Mouse (Mus musculus): ENCODE measurements around the gene Flvcr2. TPM values are rescaled to one million over a fixed set of nuclear protein-coding genes. Genes with fewer than 3 reads are reported as not detected.

Flvcr2 gene
- polyA plus RNA-seq, 1 experiment from 2014 or later = 0.25 TPM

DNA sequence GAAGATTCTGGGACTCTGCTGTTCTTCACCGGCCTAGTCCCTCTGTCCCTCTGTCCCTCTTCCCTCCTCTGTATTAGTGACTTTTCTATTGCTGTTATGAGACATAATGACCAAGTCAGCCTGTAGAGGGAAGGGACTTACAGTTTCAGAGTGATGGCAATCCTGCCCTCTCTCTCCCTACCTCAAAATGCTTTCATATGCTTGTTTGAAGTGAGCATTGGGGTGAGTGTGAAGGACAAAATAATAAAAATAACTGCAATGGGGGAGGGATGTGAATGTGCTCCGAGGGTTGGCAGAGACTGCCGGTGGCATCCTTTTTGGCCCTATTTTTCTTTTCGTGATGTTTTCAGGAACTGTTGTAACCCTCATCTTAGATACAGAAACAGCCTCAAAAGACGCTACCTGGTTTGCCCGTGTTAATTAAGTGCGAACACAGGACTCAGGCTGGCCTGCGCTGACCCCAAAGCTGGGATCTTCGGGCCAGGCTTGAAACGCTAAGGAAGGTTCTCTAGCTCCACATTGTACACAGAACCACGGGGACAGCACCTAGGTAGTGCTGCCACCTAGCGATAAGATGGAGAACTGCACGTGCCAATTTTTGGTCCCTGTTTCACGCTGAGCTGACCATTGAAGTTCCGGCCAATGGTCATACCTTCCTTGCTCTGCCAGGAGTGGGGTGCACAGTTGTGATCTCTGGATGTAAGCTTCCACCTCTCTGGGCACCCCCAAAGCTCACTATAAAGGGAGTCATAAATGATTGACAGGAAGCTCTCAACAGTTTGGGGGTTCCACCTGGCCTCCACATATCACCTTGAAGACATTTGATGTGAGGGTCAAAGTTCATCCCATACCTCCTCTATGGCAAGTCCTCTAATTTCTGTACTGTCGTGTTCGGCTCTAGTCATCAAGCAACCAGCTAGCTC, 17.1 kb upstream of the Flvcr2 start:
- DNase-seq (ENCODE audit: low spot score) = peak; percentile 45

- no peak for DNase-seq (ENCODE audit: low spot score)
These were observed 16.4 kb upstream of the Flvcr2 start for GRCm38 (mm10) chr12:85729945-85730290.

GRCm38 (mm10) chr12:85736203-85736602, 10.1 kb upstream of the Flvcr2 start:
- DNase-seq (ENCODE audit: low spot score) = no peak

DNA sequence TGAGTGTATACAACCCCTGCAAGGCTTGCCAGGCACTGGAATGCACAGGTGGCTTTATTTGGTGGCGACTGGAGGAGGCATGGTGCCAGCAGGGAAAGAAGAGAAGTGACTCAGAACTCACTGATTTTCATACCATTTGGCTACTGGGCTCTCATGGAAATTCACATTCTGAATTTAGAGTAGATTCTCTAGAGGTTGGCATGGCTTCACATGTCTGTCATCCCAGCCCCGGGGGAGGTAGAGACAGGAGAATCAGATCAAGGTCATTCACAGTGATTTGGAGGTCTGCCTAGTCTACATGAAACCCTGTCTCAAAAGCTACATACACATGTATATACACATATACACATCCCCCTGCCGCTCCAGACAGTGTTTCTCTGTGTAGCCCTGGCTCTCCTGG, 9.4 kb upstream of the Flvcr2 start:
- DNase-seq (ENCODE audit: low spot score) = no peak

DNA sequence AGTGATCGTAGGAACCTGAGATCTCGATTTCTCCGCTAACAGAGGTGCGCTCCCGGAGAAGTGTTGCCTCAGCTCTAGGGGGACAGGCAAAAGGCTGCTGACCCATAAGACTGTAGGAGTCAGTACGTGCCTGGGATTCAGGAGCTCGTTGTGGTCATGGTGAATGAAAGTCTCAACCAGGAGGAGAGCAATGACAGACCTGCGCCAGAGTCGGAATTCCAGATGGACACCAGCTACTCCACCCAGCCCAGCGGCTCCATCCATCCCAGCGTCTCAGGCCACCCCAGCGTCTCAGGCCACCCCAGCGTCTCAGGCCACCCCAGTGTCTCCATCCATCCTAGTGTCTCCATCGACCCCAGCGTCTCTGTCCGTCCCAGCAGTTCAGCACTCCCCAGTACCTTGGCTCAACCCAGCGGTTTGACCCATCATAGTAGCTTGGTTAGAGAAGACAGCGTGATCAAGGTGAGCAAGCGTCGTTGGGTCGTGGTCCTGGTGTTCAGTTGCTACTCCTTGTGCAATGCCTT, 419 bp downstream of the Flvcr2 start:
- no peak for DNase-seq (ENCODE audit: low spot score)

DNA sequence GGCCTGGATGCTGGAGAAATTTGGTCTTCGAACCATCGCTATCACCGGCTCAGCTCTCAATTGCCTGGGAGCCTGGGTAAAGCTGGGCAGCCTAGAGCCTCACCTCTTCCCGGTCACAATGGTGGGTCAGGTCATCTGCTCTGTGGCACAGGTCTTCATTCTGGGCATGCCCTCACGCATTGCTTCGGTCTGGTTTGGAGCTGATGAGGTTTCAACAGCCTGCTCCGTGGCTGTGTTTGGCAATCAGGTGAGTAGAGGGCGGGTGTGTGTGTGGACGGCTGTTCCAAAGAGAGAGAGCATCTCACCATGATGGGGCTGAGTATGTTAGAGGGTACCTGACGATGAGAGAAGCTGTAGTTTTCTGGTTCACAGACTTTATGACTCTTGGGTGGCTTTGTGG, 1.0 kb downstream of the Flvcr2 start:
- no peak for DNase-seq (ENCODE audit: low spot score)

DNA sequence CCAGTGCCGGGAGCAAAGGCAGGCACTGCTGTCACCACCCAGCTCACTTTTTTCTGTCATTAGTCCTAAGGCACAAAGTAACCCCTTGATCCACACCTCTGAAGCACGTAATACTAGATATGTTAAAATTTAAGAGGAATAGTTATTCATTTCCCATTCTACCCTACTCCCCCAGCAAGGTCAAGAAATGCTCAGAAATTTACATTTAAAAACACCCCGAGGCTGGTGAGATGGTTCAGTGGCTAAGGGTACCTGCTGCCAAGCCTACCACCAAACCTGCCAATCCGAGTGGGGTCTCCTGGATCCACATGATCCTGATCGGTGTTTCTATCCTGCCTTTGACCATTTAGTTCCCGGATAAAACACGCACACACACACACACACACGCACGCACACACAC, 3.5 kb downstream of the Flvcr2 start:
- no peak for DNase-seq (ENCODE audit: low spot score)

GRCm38 (mm10) chr12:85752116-85752515, 5.8 kb downstream of the Flvcr2 start:
- no peak for DNase-seq (ENCODE audit: low spot score)

- no peak for DNase-seq (ENCODE audit: low spot score)
These were observed 6.9 kb downstream of the Flvcr2 start for GRCm38 (mm10) chr12:85753223-85753622.

DNA sequence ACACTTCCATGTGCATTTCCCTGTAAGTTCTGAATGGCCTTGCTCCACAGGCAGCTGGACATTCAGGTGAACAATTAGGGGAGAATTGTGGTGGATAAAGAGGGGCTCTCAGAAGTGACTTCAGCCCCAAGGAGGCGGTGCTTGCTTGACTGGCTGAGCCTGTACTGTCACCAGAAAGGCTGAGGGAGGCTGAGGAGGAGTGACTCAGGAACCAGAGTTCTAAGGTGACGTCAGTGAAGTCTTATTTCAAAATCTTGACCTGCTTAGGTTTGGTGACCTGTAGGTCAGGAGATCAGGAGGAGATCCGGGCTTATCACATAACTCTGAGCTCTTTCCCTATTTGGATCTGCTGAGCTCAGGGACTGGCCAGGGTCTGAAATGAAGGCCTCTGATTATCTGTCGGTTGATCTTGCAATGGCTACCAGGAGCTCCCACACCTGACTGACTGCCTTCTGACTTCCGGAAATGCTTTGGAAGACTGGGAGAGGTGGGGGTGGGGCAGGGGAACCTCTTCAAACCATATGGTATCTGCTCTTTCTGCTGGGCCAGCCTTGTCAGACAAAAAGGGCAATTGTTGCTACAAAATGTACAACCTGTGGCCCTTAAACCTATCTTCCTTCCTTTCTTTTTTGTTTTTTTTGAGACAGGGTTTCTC, 8.4 kb downstream of the Flvcr2 start:
- DNase-seq (ENCODE audit: low spot score) = no peak

GRCm38 (mm10) chr12:85756455-85756854, 10.1 kb downstream of the Flvcr2 start:
- DNase-seq (ENCODE audit: low spot score) = no peak

DNA sequence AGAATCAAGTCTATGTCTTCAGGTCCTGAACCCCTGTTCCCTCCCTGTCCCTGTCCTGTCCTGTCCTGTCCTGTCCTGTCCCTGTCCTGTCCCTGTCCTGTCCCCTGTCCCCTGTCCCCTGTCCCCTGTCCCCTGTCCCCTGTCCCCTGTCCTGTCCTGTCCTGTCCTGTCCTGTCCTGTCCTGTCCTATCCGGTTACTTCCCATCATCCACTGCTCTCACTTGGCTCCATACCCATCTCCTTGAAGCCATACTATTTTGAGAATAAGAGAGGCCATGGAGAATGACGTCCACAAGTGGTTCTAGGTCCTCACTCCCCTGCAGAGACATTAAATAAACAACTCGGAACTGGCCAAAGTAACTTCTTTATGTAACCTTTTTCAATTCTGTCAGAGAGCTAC, 10.7 kb downstream of the Flvcr2 start:
- DNase-seq (ENCODE audit: low spot score) = no peak

GRCm38 (mm10) chr12:85758741-85759140, 12.4 kb downstream of the Flvcr2 start:
- DNase-seq (ENCODE audit: low spot score) = no peak

DNA sequence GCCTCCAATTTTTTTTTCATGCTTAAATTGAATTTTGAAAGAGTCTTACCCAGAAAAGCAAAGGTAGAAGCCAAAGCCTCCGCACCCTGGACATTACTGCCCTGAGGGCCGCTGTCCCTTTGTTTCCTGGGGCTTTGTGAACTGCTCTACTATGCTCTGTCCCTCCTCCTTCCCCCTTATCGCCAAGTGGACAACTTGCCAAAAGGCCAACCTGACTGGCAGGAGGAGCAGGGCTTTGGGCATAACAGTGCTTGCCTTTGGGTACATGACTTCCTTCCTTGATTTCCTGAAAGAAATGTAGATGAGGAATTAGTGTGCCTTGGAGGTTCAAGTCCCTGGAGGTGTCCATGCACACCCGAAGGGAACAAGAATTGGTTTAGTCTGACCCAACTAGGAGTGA, 15.1 kb downstream of the Flvcr2 start:
- no peak for DNase-seq (ENCODE audit: low spot score)

- DNase-seq (ENCODE audit: low spot score) = no peak
These were observed 18.3 kb downstream of the Flvcr2 start for GRCm38 (mm10) chr12:85764686-85765085.

DNA sequence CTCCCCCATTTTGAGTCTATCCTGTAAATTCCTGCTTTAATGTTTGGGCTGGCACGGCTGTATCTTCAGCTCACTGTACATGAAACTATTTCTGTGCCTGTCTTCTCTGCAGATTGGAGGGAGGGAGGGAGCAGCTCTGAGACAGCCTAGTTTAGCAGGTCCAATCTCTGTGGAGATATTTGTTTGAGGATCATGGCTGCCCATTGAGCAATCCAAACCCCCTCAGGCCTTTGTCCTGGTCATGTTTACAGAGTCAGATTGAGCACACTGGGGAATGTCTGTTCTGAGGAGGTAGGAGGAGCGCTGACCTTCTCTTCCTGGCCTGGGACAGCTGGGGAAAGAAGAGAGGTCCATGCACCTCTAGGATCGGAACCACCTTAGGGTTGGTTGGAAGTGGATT, 19.9 kb downstream of the Flvcr2 start:
- no peak for DNase-seq (ENCODE audit: low spot score)

DNA sequence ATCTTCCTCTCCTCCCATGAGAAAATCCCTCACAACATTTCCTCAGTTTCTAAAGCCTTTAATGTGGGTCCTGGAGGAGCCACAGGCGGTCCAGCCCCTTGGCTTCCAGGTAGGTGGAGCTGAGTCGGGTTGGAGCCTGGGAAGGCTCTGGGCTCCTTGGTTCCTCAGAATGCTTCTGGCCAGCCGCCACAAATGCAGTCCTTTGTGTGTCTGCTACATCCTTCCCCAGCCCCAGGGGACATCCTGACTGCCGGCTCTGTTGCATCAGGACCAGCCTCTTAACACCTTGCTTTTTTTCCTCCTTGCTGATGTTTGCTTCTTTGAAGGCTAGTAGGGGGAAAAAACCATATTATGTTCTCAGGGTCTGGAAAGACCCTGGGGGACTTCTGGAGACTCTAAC, 21.4 kb downstream of the Flvcr2 start:
- DNase-seq (ENCODE audit: low spot score) = no peak

DNA sequence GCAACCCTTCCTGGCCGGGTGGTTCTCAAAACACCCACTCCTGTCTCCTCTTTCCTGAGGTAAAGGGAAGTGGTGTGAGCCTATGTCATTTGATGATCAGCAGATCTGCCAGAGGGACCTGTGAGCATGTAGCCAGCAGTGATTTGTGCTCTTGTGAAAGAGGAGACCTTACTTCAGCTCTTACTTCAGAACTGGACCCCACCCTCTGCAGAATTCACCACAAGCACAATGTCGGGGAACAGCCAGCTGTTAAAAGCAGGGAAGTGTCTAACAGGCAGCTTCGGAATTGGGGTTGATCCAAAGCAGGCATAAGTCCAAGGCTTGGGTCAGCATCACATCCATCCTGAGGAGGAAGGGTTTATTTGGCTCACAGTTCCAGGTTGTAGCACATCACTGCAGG, 25.0 kb downstream of the Flvcr2 start:
- no peak for DNase-seq (ENCODE audit: low spot score)

GRCm38 (mm10) chr12:85778962-85779361, 32.6 kb downstream of the Flvcr2 start:
- DNase-seq (ENCODE audit: low spot score) = no peak

DNA sequence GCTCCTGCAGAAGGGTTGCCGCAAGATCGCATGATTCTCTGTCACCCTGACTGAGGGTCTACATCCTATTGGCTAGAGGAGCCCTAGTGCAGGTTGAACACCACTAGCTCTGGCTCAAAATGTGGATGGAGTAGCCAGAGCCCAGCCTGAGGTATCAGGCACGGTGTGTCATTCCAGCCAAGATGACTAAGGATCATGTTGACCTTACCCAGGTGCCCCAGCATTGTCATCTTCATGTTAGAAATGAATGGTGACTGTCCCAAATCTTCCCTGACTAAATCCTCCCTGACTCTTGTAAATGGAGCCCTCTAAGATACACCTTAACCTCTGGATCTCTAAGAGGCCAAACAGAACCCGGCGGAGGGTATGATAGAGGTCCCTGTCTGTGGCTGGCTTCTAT, 33.4 kb downstream of the Flvcr2 start:
- DNase-seq (ENCODE audit: low spot score) = no peak

DNA sequence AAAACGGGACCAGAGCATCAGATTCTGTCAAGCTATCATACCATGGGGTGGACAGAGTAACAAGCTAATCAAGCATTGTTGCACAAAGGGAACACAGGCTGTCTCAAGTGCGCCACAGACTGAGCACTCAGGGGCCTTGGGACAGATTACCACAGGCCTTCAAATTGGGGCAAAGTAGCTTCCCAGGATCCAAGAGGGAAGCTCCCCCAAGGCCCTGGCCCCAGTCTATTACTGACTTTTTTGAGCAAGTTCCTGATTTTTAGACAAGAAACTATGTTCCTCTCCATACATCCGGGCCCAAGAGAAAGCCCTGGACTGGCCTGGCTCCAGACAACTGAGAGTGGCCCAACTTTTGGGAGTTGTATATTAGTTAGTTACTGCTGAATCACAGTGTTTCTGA, 35.3 kb downstream of the Flvcr2 start:
- DNase-seq (ENCODE audit: low spot score) = no peak

GRCm38 (mm10) chr12:85784916-85785815, 38.8 kb downstream of the Flvcr2 start:
- DNase-seq (ENCODE audit: low spot score) = no peak
